Mouse (Mus musculus): ENCODE results near the gene Tmem8b.

Gene Tmem8b

DNA sequence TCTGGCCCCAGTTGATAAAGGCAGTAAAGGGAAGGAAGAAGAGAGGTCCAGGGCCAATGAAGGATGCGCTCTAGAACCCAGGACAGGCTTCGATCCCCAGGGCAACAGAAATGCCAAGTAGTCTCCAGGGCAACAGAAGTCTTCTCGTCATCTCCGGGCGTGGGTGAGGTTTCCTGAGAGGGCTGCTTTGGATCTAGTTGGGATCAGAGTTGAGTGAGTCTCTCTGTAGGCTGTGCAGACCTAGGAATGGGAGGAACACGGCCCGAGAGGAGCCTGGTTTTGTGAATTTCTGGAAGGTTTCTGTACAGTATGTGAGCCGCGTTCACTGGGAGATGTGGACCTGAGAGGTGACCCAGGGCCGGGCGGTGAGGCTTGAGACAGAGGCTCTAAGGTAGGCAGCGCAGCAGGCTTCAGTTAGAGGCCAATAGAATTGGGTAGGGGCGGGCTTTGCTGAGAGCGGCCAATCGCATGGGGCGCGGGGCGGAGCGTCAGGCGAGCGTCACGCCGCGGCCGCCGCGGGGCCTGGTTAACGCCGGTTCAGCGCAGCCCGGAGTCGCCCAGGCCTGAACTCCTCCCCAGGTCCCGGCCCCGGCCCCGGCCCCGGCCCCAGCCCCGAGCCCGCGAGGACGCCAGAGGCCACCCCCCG lies at the start of gene Tmem8b, which contains the start of gene Fam221b:
Gene Tmem8b, plus strand, starts transcription at position 190 of the 646 bp plus-strand sequence.
Gene Fam221b, minus strand, starts transcription at position 364 of the 646 bp plus-strand sequence.
- DNase-seq (ENCODE audit: low read depth, low spot score): peak; percentile 62

GRCm38 (mm10) chr4:43620146-43620778 lies 48.5 kb upstream of the Tmem8b start:
- no peak for DNase-seq (ENCODE audit: low read depth, low spot score)

DNA sequence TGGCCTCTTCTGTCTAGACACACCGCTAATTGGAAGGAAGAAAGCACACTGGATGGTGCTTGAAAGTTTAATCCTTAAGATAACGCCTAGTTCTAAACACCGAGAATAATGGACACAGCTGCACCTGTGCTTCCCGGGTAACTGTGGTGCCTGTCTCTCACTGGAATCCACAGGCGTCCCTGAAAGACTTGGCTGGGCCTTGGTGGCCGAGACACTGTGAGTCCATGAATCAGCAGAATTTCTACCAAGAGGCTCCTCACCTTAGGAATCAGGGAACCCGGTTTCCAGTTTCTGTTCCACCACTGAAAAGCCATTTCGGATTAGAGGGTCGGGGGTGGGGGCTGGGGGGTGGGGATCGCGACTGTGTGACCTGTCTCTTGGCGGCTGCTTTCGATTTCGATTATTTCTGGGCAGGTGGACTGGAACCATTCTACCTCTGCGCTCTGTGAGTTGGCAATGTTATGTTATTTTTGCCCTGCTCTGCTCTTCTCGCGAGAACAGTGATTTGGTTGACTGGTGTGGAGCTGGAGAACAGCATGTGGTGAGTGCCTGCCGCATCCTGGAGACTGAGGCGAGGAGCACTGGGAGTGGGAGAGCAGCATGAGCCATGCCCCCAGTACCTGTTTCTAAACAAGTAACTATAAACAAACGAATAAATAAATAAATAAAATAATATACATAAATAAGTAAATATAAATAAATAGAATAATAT lies 39.5 kb upstream of the Tmem8b start:
- no peak for DNase-seq (ENCODE audit: low read depth, low spot score)

DNA sequence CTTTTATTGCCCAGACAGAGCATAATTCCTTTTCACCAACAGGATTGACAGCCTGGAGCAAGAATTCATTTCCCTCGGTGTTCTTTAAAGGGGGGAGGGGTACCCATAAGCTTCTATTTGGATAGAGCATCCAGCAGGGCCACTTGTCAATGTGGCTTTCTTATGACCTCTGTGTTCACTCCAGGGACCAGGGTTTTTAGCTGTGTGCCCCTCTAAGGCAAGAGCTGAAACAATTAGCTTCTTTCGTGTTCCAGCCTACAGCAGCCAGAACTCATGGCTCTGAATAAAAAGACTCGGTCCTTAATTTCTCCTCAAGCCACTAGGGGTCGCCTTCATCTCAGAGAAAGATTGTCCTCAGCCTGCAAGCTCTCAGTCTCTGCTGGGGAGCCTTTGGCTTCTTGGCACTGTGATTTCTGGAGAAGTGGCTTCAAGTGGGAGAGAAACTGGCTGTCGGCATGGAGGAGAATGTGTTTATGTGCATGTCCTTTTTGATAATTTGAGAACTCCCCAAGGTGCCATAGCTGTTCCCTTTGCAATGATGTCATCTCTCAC lies 38.7 kb upstream of the Tmem8b start:
- DNase-seq (ENCODE audit: low read depth, low spot score): peak; percentile 52

- no peak for DNase-seq (ENCODE audit: low read depth, low spot score)
Measured at GRCm38 (mm10) chr4:43630671-43631045, 38.1 kb upstream of the Tmem8b start.

GRCm38 (mm10) chr4:43631046-43631955 lies 37.5 kb upstream of the Tmem8b start, which contains the start of gene Npr2:
Gene Npr2 (plus strand): TSS chr4:43631935.
- DNase-seq (ENCODE audit: low read depth, low spot score): no peak

DNA sequence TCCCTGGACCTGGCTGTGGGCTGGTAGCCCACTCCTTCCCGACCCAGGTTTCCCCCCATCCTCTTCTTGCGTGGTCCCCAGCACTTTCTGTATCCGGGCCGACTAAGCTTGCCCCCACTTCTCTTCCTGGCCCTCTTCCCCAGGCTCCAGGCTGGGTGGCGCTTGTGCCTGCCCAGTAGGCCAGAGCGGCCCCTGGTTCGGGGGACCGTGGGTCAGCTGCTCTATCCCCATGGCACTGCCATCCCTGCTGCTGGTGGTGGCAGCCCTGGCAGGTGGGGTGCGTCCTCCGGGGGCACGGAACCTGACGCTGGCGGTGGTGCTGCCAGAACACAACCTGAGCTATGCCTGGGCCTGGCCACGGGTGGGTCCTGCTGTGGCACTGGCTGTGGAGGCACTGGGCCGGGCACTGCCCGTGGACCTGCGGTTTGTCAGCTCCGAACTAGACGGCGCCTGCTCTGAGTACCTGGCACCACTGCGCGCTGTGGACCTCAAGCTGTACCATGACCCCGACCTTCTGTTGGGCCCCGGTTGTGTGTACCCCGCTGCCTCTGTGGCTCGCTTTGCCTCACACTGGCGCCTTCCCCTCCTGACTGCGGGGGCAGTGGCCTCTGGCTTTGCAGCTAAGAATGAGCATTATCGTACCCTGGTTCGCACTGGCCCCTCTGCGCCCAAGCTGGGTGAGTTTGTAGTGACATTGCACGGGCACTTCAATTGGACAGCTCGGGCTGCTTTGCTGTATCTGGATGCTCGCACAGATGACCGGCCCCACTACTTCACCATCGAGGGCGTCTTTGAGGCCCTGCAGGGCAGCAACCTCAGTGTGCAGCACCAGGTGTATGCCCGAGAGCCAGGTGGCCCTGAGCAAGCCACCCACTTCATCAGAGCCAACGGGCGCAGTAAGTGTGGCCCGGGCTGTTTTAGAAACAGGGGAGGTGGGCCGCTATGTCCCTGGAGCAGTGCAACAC lies 36.5 kb upstream of the Tmem8b start:
- no peak for DNase-seq (ENCODE audit: low read depth, low spot score)

DNA sequence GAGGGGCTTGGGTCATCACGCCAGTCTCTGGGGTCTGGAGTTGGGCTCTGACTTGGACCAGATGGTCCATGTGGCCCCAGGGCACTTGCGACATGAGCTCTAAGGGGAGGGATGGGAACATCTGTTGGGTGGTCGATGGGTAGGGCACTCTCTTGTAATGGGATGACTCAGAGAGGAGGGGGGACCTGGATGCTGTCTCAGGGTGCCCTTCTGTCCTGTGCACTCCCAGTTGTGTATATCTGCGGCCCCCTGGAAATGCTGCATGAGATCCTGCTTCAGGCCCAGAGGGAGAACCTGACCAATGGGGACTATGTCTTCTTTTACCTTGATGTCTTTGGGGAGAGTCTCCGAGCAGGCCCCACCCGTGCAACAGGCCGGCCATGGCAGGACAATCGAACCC lies 35.5 kb upstream of the Tmem8b start:
- no peak for DNase-seq (ENCODE audit: low read depth, low spot score)

- no peak for DNase-seq (ENCODE audit: low read depth, low spot score)
Measured at GRCm38 (mm10) chr4:43633736-43634135, 35.0 kb upstream of the Tmem8b start.

- no peak for DNase-seq (ENCODE audit: low read depth, low spot score)
Measured at GRCm38 (mm10) chr4:43634621-43635374, 34.0 kb upstream of the Tmem8b start.

DNA sequence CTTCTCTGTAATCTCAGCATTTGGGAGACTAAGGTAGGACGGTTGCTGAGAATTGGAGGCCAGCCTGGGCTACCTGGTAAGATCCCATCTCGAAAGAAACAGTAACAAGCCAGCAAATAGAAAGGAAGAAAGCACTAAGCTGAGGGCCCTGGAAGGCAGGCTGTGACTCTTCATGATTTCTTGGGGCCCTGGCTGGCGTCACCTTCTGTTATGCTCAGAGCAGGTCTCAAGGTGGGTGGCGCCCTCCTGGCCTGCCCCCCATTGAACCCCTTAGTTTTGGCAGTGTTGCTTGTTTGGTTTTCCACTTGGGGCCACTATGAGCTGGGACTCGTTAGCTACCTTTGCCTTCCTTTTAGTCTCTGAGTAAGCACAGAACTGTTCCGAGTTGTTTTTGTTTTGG lies 32.0 kb upstream of the Tmem8b start:
- DNase-seq (ENCODE audit: low read depth, low spot score): no peak

DNA sequence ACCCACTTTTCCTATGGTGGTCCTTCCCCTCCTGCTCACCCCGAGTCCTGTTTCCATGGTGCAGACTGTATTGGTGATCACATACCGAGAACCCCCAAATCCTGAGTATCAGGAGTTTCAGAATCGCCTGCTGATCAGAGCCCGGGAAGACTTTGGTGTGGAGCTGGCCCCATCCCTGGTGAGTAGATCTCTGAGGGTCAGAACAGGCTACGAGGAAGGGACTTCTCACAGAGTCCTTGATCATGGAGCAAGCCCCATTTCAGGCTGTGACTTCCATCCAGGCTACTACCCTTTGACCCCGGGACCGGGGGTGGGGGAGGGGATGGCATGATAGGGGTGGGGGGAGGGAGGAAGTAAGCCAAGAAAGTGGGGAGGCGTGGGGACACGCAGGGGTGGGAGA lies 28.7 kb upstream of the Tmem8b start:
- DNase-seq (ENCODE audit: low read depth, low spot score): no peak

DNA sequence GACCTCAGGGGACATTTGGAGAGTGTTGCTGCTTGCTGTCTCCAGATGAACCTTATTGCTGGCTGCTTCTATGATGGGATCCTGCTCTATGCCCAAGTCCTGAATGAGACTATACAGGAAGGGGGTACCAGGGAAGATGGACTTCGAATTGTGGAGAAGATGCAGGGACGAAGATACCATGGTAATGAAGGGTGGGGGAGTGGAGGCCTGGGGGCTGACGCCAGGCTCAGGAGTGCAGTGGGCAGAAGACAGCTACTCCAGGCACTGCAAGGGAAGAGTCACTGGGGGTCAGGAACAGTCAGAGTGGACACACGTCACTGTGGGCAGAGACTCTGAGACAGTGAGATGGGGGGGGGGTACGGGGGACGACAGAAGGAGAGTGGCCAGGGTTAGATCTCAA lies 28.3 kb upstream of the Tmem8b start:
- no peak for DNase-seq (ENCODE audit: low read depth, low spot score)

- DNase-seq (ENCODE audit: low read depth, low spot score): no peak
Measured at GRCm38 (mm10) chr4:43649783-43650182, 19.0 kb upstream of the Tmem8b start.

GRCm38 (mm10) chr4:43652726-43653125 lies 16.0 kb upstream of the Tmem8b start:
- DNase-seq (ENCODE audit: low read depth, low spot score): no peak

- no peak for DNase-seq (ENCODE audit: low read depth, low spot score)
Measured at GRCm38 (mm10) chr4:43653161-43654015, 15.4 kb upstream of the Tmem8b start, which contains the start of gene Spag8. Gene Spag8 (minus strand): TSS chr4:43653594.

- DNase-seq (ENCODE audit: low read depth, low spot score): no peak
Measured at GRCm38 (mm10) chr4:43655656-43656338, 13.0 kb upstream of the Tmem8b start.

All from WW6 (cell line).